Mouse (Mus musculus): ENCODE data around the gene Tbc1d9b. TPM values are rescaled to one million over a fixed set of nuclear protein-coding genes. Genes with fewer than 3 reads are reported as not detected.

Tbc1d9b gene
- 1.5 and 1.6 TPM in 2 replicates for polyA plus RNA-seq (2012)

DNA sequence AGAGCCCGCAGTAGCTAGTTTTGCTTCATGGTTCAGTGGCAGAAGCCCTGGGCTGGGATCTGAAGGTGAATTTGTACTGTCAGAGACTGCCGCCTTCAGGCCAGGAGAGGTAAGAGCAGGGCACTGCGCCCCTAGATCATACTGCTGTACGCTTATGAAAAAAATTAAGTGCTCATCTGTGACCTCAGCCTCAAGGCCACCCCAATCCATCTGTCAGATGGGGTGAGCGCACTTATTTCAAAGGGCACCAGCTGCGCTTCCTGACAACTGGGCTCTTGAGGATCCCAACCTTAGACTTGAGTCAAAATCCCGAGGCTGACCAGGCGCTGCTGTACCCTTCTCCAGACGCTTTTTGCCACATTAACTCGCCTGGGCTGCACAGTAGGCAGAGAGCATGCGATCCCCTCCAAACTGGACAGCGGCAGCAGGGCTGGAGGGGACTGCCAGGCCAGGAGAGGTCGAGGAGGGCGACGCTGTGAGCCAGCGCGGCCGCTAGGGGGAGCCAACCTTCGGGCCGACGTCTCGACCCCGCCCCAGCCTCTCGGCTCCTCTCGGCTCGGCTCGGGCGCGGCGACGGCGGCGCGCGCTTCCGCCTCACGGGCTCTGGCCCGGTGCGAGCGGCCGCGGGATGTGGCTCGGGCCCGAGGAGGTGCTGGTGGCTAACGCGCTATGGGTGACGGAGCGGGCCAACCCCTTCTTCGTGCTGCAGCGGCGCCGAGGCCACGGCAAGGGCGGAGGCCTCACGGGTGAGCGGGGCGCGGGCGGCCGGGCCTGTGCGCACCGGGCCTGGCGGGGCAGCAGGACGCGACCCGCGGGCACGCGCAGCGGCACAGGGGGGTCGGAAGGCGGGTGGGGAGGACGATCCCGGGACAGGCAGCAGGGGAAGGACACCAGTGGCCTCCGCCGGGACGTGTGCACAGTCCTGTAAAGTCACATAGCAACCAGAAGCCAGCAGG lies at the start of gene Tbc1d9b:
Tbc1d9b (plus strand) TSS at position 586 of the 956 bp plus-strand sequence.
- no peaks in the 10 kb centered on the region for H3K27me3 ChIP-seq (ENCODE audit: control insufficient read depth)
- no peak for TF ChIP-seq TAL1 (IDR thresholded peaks at IDR 0.05; ENCODE audit: low read length)
- TF ChIP-seq GATA1 (IDR thresholded peaks at IDR 0.05; ENCODE audit: low read length), result no peak
- H3K4me1 ChIP-seq (ENCODE audit: control insufficient read depth), result peaks cover 50% of the 10 kb centered on the region
- peaks cover 6% of the 10 kb centered on the region for H3K36me3 ChIP-seq (ENCODE audit: control insufficient read depth)
- H3K4me3 ChIP-seq (replicated peaks), result peak within 1 kb of the TSS; percentile 80
- no peaks in the 10 kb centered on the region for H3K9me3 ChIP-seq (ENCODE audit: control insufficient read depth, low read length)

DNA sequence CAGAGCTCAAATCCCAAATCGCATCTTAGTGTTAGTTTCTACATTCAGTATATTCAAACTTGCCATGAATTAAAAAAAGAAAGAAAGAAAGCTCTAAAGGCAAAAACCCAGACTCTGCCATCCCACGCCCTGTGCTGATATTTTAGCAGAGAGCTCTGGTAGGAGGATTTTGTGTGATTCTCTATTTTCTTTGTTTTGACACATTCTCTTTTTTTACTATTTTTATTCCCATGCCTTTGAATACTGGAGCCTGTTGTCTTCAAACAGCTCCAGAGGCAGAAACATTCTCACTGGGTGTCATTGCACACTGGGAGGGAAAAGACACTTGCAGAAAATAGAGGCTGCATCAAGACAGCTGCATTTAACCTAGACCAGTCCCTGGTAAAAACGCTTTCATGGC lies 45.0 kb upstream of the Tbc1d9b start:
- no peaks in the 10 kb centered on the region for H3K4me1 ChIP-seq (ENCODE audit: control insufficient read depth)
- no peaks in the 10 kb centered on the region for H3K9me3 ChIP-seq (ENCODE audit: control insufficient read depth, low read length)
- no peaks in the 10 kb centered on the region for H3K27me3 ChIP-seq (ENCODE audit: control insufficient read depth)
- TF ChIP-seq TAL1 (IDR thresholded peaks at IDR 0.05; ENCODE audit: low read length) (no peak), GATA1 (IDR thresholded peaks at IDR 0.05; ENCODE audit: low read length) (no peak)
- no peak overlapping the region for H3K4me3 ChIP-seq (replicated peaks)
- no peaks in the 10 kb centered on the region; the same call in 1 of the 2 replicates for H3K36me3 ChIP-seq (ENCODE audit: control insufficient read depth)

GRCm38 (mm10) chr11:50089840-50090239 lies 41.4 kb upstream of the Tbc1d9b start:
- no peaks in the 10 kb centered on the region for H3K27me3 ChIP-seq (ENCODE audit: control insufficient read depth)
- H3K4me1 ChIP-seq (ENCODE audit: control insufficient read depth), result no peaks in the 10 kb centered on the region
- no peaks in the 10 kb centered on the region; the same call in 1 of the 2 replicates for H3K36me3 ChIP-seq (ENCODE audit: control insufficient read depth)
- TF ChIP-seq GATA1 (IDR thresholded peaks at IDR 0.05; ENCODE audit: low read length) (no peak), TAL1 (IDR thresholded peaks at IDR 0.05; ENCODE audit: low read length) (no peak)
- H3K4me3 ChIP-seq (replicated peaks), result no peak overlapping the region
- no peaks in the 10 kb centered on the region for H3K9me3 ChIP-seq (ENCODE audit: control insufficient read depth, low read length)

DNA sequence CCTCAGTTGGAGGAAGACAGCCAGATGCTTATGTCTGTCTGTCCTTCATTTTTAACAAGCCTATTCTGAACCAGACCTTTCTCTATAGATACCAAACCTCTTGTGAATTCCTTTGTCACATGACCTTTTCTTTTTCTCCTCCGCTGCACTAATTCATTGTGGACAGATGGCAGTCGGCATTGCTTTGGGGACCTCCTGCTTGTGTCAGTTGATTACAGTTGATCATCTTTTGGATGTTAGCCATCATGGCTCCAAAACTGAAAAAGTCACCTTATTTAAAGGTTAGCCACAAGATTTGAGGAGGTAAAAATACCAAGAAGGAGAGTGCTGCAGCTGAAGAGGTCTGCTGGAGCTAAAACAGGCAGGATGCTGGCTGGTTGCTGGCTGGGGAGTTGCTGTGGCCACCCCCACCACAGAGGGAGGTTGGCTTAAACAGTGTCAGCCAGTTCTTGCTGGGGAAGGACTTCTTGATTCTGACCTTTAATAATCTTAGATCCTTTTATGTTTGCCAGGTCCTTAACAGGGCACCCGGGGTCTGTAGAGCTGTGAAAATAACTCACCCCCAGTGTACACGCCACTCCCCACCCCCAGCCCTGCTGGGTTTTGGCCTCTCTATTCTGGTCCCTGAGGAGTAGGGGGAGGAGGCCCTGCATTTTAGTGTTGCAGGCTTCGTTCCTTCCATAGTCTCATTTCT lies 40.1 kb upstream of the Tbc1d9b start:
- H3K36me3 ChIP-seq (ENCODE audit: control insufficient read depth), result no peaks in the 10 kb centered on the region; the same call in 1 of the 2 replicates
- H3K27me3 ChIP-seq (ENCODE audit: control insufficient read depth), result no peaks in the 10 kb centered on the region
- TF ChIP-seq TAL1 (IDR thresholded peaks at IDR 0.05; ENCODE audit: low read length), result no peak
- TF ChIP-seq GATA1 (IDR thresholded peaks at IDR 0.05; ENCODE audit: low read length), result no peak
- no peak overlapping the region for H3K4me3 ChIP-seq (replicated peaks)
- no peaks in the 10 kb centered on the region for H3K9me3 ChIP-seq (ENCODE audit: control insufficient read depth, low read length)
- H3K4me1 ChIP-seq (ENCODE audit: control insufficient read depth), result no peaks in the 10 kb centered on the region

- no peak overlapping the region for H3K4me3 ChIP-seq (replicated peaks)
- no peaks in the 10 kb centered on the region for H3K27me3 ChIP-seq (ENCODE audit: control insufficient read depth)
- no peaks in the 10 kb centered on the region; the same call in 1 of the 2 replicates for H3K36me3 ChIP-seq (ENCODE audit: control insufficient read depth)
- H3K9me3 ChIP-seq (ENCODE audit: control insufficient read depth, low read length), result no peaks in the 10 kb centered on the region
- no peak for TF ChIP-seq GATA1 (IDR thresholded peaks at IDR 0.05; ENCODE audit: low read length)
- no peak for TF ChIP-seq TAL1 (IDR thresholded peaks at IDR 0.05; ENCODE audit: low read length)
- H3K4me1 ChIP-seq (ENCODE audit: control insufficient read depth), result no peaks in the 10 kb centered on the region
Observed at GRCm38 (mm10) chr11:50091681-50092080, 39.5 kb upstream of the Tbc1d9b start.

GRCm38 (mm10) chr11:50095661-50096060 lies 35.5 kb upstream of the Tbc1d9b start:
- TF ChIP-seq GATA1 (IDR thresholded peaks at IDR 0.05; ENCODE audit: low read length) (no peak), TAL1 (IDR thresholded peaks at IDR 0.05; ENCODE audit: low read length) (no peak)
- H3K4me3 ChIP-seq (replicated peaks), result no peak overlapping the region
- H3K4me1 ChIP-seq (ENCODE audit: control insufficient read depth), result no peaks in the 10 kb centered on the region
- H3K36me3 ChIP-seq (ENCODE audit: control insufficient read depth), result no peaks in the 10 kb centered on the region; the same call in 1 of the 2 replicates
- no peaks in the 10 kb centered on the region for H3K9me3 ChIP-seq (ENCODE audit: control insufficient read depth, low read length)
- H3K27me3 ChIP-seq (ENCODE audit: control insufficient read depth), result no peaks in the 10 kb centered on the region

- Histone ChIP-seq H3K36me3 (ENCODE audit: control insufficient read depth) (no peaks in the 10 kb centered on the region; the same call in 1 of the 2 replicates), H3K27me3 (ENCODE audit: control insufficient read depth) (no peaks in the 10 kb centered on the region), H3K4me1 (ENCODE audit: control insufficient read depth) (no peaks in the 10 kb centered on the region), H3K9me3 (ENCODE audit: control insufficient read depth, low read length) (no peaks in the 10 kb centered on the region), H3K4me3 (replicated peaks) (no peak overlapping the region)
- no peak for TF ChIP-seq TAL1 (IDR thresholded peaks at IDR 0.05; ENCODE audit: low read length)
- TF ChIP-seq GATA1 (IDR thresholded peaks at IDR 0.05; ENCODE audit: low read length), result no peak
Observed at GRCm38 (mm10) chr11:50097091-50097490, 34.1 kb upstream of the Tbc1d9b start.

DNA sequence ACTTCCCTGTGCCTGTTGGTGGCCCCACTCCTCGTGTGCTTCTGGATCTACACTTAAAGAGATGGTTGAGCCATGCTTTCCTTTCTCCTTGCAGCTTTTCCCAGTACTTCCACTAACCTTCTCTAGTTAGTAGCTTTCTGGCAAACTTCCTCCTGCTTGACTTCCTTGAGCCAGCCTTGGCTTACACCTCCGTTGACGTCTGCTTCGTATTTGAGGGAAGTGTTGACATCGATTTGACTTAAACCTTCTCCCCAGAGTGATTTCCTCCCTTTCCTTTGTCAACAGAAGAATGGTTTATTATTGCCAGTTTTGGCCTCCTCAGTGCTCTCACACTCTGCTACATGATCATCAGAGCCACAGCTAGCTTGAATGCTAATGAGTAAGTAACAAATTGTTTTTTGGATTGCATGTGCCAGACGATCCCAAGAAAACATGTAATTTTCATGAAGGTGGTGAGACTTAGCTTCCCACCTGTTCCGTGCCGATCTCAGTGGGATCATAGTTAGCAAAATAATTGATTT lies 32.2 kb upstream of the Tbc1d9b start:
- H3K27me3 ChIP-seq (ENCODE audit: control insufficient read depth), result no peaks in the 10 kb centered on the region
- H3K9me3 ChIP-seq (ENCODE audit: control insufficient read depth, low read length), result no peaks in the 10 kb centered on the region
- no peak for TF ChIP-seq GATA1 (IDR thresholded peaks at IDR 0.05; ENCODE audit: low read length)
- H3K4me1 ChIP-seq (ENCODE audit: control insufficient read depth), result peaks cover 2% of the 10 kb centered on the region; the same call in 1 of the 2 replicates
- no peaks in the 10 kb centered on the region; the same call in 1 of the 2 replicates for H3K36me3 ChIP-seq (ENCODE audit: control insufficient read depth)
- H3K4me3 ChIP-seq (replicated peaks), result no peak overlapping the region

- H3K27me3 ChIP-seq (ENCODE audit: control insufficient read depth), result no peaks in the 10 kb centered on the region
- no peak overlapping the region for H3K4me3 ChIP-seq (replicated peaks)
- no peaks in the 10 kb centered on the region; the same call in 1 of the 2 replicates for H3K36me3 ChIP-seq (ENCODE audit: control insufficient read depth)
- no peak for TF ChIP-seq TAL1 (IDR thresholded peaks at IDR 0.05; ENCODE audit: low read length)
- TF ChIP-seq GATA1 (IDR thresholded peaks at IDR 0.05; ENCODE audit: low read length), result no peak
- peaks cover 2% of the 10 kb centered on the region; the same call in 1 of the 2 replicates for H3K4me1 ChIP-seq (ENCODE audit: control insufficient read depth)
- no peaks in the 10 kb centered on the region for H3K9me3 ChIP-seq (ENCODE audit: control insufficient read depth, low read length)
Observed at GRCm38 (mm10) chr11:50099692-50100091, 31.5 kb upstream of the Tbc1d9b start.

All from erythroblast, embryonic 14.5 days (primary cell).